Mouse (Mus musculus): ENCODE results near the gene Asf1b. TPM values are rescaled to one million over a fixed set of nuclear protein-coding genes. Genes with fewer than 3 reads are reported as not detected.

Asf1b gene
- polyA plus RNA-seq, 1 experiment: 3.6 TPM

DNA sequence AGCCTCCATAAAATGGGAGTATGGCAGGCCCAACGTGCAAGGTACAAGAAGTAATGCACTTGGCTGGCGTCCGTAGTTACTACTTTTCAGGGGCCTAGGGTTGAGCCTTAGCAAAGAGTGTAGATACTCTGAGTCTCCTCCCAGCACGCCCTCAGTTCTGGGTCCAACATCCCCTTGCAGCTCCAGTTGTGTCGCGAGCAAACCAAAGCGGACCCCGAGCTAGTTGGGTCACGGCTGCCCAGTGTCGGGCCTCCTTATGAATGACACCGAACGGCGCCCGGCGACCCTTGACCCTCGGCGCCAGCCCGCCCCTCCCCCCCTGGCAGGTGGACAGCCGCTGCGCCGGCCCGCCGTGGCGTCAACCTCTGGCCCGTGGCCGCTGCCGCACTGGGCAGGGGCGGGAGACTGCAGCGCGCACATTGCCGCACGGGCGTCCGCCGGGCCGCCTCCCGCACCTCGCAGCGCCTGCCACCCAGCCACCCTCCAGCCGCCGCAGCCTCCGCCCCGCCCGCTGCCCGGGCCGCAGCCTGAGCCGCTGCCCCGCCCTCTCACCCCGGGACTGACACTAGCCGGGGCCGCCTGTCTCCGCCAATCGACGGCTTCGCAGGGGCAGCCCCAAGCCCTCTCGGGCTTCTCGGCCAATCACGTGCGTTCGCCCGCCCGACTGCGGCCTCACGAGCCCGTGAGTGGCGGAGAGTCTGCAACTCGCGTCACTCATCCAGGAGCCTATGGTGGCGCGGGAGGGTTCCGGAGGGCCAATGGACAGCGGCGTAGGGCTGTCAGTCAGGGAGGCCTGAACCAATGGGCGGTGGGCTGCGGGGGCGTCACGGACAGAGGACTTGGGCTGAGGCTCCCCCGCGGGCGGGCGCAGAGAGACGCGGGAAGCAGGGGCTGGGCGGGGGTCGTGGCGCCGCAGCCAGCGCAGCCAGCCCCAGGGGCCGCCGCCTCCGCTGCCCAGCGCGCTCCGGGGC lies 17.1 kb downstream of the Asf1b start, which contains the start of gene Prkaca:
Prkaca (plus strand) TSS at position 844 of the 971 bp plus-strand sequence.
- no peaks in the 10 kb centered on the region for H3K27me3 ChIP-seq (replicated peaks; ENCODE audit: control insufficient read depth, insufficient read depth, low read length)
- no peaks in the 10 kb centered on the region for H3K36me3 ChIP-seq (ENCODE audit: control insufficient read depth, insufficient read depth, low read length)
- H3K4me3 ChIP-seq (ENCODE audit: insufficient read depth, low read depth, low read length): peak within 1 kb of the TSS; percentile 79
- WGBS: under 1% methylated on average over 87 of the region's 94 CpGs
- TF ChIP-seq POLR2A (IDR thresholded peaks at IDR 0.05; ENCODE audit: low read depth, low read length): peak; percentile 20
- no peak for TF ChIP-seq CTCF (conservative IDR thresholded peaks at IDR 0.05; ENCODE audit: insufficient read depth, insufficient read length, low read depth, low read length)
- peak within 1 kb of the TSS; percentile 73 for H3K27ac ChIP-seq (ENCODE audit: insufficient read depth, low read depth, low read length)
- peak; percentile 100 for DNase-seq
- peaks cover 18% of the 10 kb centered on the region for H3K4me1 ChIP-seq (ENCODE audit: control insufficient read depth, insufficient read depth, low read length)

DNA sequence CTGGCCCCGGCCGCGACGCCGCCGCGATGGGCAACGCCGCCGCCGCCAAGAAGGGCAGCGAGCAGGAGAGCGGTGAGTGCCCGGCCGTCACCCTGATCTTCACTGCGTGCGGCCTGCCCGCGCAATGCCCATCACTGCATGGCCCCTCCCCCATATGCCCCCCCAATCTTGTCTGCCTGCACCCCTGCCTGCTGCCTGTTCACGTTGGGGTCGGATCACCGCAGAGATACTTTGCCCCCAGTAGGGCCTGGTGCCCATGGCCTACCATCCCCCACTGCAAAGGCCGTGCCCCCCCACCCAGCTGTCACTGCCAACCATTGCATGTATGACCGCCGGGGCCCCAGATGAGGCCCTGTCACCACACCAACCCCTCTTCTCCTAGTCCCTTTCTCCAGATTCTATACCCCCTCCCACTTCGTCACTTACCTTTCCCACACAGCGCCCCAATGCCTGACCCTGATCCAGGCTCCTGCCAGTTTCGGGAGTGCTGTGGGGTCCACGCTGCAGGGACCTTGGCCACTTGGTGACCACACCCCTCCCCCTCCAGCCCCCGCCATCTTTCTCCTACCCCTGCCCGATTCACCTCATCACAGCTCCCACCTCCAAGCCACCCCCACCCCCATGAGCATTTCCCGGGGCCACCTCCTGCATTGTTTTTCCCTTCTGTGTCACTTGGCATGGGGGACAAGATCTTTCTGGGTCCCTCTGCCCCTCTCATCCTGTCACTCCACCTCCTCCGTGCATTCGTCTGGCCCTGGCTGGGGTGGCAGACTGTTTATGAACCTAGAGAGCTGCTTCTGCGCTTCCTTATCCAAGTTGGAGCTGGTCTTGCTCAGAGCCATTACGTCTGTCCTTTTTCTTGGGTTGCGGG lies 18.1 kb downstream of the Asf1b start:
- DNase-seq: no peak
- H3K27me3 ChIP-seq (replicated peaks; ENCODE audit: control insufficient read depth, insufficient read depth, low read length): no peaks in the 10 kb centered on the region
- TF ChIP-seq POLR2A (IDR thresholded peaks at IDR 0.05; ENCODE audit: low read depth, low read length) (no peak), CTCF (conservative IDR thresholded peaks at IDR 0.05; ENCODE audit: insufficient read depth, insufficient read length, low read depth, low read length) (no peak)
- H3K36me3 ChIP-seq (ENCODE audit: control insufficient read depth, insufficient read depth, low read length): no peaks in the 10 kb centered on the region
- peak overlapping the region; percentile 48; the same call in 1 of the 2 replicates for H3K27ac ChIP-seq (ENCODE audit: insufficient read depth, low read depth, low read length)
- peak overlapping the region; percentile 79 for H3K4me3 ChIP-seq (ENCODE audit: insufficient read depth, low read depth, low read length)
- 5% methylated on average over 37 of the region's 37 CpGs for WGBS
- peaks cover 27% of the 10 kb centered on the region for H3K4me1 ChIP-seq (ENCODE audit: control insufficient read depth, insufficient read depth, low read length)

DNA sequence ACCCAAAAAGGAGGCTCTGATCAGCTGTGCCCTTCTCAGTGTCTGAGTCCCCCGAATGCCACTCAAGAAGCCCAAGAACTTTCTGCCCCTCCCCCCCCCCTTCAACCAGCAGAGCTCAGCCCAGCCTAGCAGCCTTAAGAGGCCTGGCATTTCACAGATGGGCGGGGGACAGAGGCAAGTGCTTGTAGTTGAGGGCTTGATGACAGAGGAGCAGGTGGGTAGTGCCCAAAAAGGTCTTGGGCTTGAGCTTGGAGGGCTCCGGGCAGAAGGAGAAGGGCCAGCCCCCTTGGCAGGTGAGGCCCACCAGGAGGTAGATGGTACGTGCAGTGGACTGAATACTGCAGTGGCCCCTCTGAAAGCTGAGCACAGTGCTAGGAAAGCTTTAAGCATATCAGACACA lies 19.2 kb downstream of the Asf1b start:
- Histone ChIP-seq H3K27ac (ENCODE audit: insufficient read depth, low read depth, low read length) (no peak overlapping the region), H3K4me3 (ENCODE audit: insufficient read depth, low read depth, low read length) (no peak overlapping the region), H3K4me1 (ENCODE audit: control insufficient read depth, insufficient read depth, low read length) (peaks cover 27% of the 10 kb centered on the region), H3K36me3 (ENCODE audit: control insufficient read depth, insufficient read depth, low read length) (no peaks in the 10 kb centered on the region), H3K27me3 (replicated peaks; ENCODE audit: control insufficient read depth, insufficient read depth, low read length) (no peaks in the 10 kb centered on the region)
- TF ChIP-seq POLR2A (IDR thresholded peaks at IDR 0.05; ENCODE audit: low read depth, low read length) (no peak), CTCF (conservative IDR thresholded peaks at IDR 0.05; ENCODE audit: insufficient read depth, insufficient read length, low read depth, low read length) (no peak)
- 87% methylated on average over 4 of the region's 4 CpGs for WGBS
- DNase-seq: no peak

DNA sequence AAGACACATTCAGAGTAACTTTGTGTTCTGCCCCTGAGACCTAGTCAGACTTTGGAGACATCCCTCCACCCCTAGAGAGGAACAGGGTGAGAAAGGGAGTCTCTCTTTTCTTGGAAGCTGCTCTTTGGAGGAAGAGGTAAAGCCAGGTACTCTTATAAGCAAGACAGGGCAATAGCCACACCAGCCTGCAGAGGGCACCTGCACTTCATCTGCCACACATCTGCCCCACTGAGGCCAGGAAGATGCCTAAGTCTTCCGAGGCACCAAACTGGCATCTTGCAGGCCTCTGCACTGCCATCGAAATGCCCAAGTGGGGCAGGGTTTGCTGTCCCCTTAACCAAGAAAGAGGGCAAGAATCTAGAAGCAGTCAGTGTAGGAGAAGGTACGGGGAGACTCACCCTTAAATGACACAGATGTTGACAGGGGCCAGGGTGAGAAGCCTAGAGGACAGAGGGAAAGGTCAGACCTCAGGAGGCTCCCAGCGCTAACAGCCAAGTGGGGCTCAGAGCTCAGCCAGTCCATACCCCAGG lies 20.9 kb downstream of the Asf1b start:
- Histone ChIP-seq H3K4me1 (ENCODE audit: control insufficient read depth, insufficient read depth, low read length) (peaks cover 27% of the 10 kb centered on the region), H3K27me3 (replicated peaks; ENCODE audit: control insufficient read depth, insufficient read depth, low read length) (no peaks in the 10 kb centered on the region), H3K36me3 (ENCODE audit: control insufficient read depth, insufficient read depth, low read length) (no peaks in the 10 kb centered on the region), H3K4me3 (ENCODE audit: insufficient read depth, low read depth, low read length) (no peak overlapping the region), H3K27ac (ENCODE audit: insufficient read depth, low read depth, low read length) (no peak overlapping the region)
- 67% methylated on average over 4 of the region's 4 CpGs for WGBS
- peak; percentile 76 for TF ChIP-seq CTCF (conservative IDR thresholded peaks at IDR 0.05; ENCODE audit: insufficient read depth, insufficient read length, low read depth, low read length)
- TF ChIP-seq POLR2A (IDR thresholded peaks at IDR 0.05; ENCODE audit: low read depth, low read length): no peak
- DNase-seq: peak; percentile 49

DNA sequence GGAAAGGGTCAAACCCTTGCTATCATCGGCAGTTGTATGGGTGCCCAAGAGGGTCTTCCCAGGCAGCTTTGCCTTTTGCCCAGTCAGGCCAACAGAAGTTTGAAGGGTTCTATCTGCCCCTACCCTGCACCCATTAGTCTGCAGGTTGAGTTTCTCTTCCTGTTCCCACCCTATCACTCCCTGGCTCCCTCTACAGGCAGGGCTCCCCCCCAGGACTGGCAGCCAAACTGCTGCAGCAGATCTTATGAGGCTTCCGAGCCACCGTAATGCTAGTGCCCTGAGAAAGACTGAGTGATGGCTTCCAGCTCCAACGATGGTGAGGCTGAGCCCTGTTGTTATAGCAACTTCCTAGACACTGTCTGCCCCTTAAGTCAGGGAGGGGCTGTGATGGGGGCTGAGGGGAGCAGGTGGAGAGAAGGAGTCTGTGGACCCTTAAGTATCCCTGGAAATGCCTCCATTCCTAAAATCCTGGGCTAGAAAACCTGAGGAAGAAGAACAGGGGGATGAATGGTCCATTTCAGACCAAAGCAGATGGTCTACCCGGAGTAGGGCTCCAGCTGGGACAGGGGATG lies 21.6 kb downstream of the Asf1b start:
- DNase-seq: no peak
- Histone ChIP-seq H3K4me1 (ENCODE audit: control insufficient read depth, insufficient read depth, low read length) (peaks cover 24% of the 10 kb centered on the region), H3K4me3 (ENCODE audit: insufficient read depth, low read depth, low read length) (no peak overlapping the region), H3K27ac (ENCODE audit: insufficient read depth, low read depth, low read length) (no peak overlapping the region), H3K27me3 (replicated peaks; ENCODE audit: control insufficient read depth, insufficient read depth, low read length) (no peaks in the 10 kb centered on the region), H3K36me3 (ENCODE audit: control insufficient read depth, insufficient read depth, low read length) (no peaks in the 10 kb centered on the region)
- 79% methylated on average over 5 of the region's 5 CpGs for WGBS
- peak; percentile 28 for TF ChIP-seq CTCF (conservative IDR thresholded peaks at IDR 0.05; ENCODE audit: insufficient read depth, insufficient read length, low read depth, low read length)
- TF ChIP-seq POLR2A (IDR thresholded peaks at IDR 0.05; ENCODE audit: low read depth, low read length): no peak

DNA sequence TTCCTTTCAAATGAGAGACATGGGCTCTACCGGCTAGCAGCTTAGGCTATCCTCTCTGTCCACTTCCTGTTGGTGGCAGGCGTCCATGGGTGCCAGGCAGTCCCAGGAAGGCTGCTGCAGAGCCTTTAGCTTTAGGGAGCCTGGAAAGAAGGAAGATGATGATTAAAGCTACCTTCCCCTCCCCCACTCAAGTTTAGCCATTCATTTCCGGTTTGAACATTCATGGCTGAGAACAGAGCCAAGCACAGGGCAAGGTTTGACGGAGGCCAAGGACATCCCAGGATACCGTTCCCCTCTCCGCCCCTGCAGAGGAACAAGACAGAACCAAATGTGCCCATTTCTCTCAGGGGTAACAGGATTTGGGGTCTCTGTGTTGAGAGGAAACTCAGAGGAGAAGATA lies 22.3 kb downstream of the Asf1b start:
- Histone ChIP-seq H3K4me3 (ENCODE audit: insufficient read depth, low read depth, low read length) (no peak overlapping the region), H3K27me3 (replicated peaks; ENCODE audit: control insufficient read depth, insufficient read depth, low read length) (no peaks in the 10 kb centered on the region), H3K4me1 (ENCODE audit: control insufficient read depth, insufficient read depth, low read length) (peaks cover 21% of the 10 kb centered on the region), H3K36me3 (ENCODE audit: control insufficient read depth, insufficient read depth, low read length) (no peaks in the 10 kb centered on the region), H3K27ac (ENCODE audit: insufficient read depth, low read depth, low read length) (peak overlapping the region; percentile 29)
- 13% methylated on average over 6 of the region's 6 CpGs for WGBS
- peak; percentile 60 for DNase-seq
- TF ChIP-seq POLR2A (IDR thresholded peaks at IDR 0.05; ENCODE audit: low read depth, low read length) (no peak), CTCF (conservative IDR thresholded peaks at IDR 0.05; ENCODE audit: insufficient read depth, insufficient read length, low read depth, low read length) (no peak)

Data from kidney, adult 2 months (tissue).